Mouse (Mus musculus): ENCODE data around the gene Pten. TPM values are rescaled to one million over a fixed set of nuclear protein-coding genes. Genes with fewer than 3 reads are reported as not detected.
"Not testable (repeated sequence)": the region's sequence is repeated elsewhere in the genome, so short reads cannot be mapped to it uniquely, and the experiment has no call there.

The Pten gene
- total RNA-seq, 2 experiments from 2014 or later, result 35.2 to 36.9 TPM

DNA sequence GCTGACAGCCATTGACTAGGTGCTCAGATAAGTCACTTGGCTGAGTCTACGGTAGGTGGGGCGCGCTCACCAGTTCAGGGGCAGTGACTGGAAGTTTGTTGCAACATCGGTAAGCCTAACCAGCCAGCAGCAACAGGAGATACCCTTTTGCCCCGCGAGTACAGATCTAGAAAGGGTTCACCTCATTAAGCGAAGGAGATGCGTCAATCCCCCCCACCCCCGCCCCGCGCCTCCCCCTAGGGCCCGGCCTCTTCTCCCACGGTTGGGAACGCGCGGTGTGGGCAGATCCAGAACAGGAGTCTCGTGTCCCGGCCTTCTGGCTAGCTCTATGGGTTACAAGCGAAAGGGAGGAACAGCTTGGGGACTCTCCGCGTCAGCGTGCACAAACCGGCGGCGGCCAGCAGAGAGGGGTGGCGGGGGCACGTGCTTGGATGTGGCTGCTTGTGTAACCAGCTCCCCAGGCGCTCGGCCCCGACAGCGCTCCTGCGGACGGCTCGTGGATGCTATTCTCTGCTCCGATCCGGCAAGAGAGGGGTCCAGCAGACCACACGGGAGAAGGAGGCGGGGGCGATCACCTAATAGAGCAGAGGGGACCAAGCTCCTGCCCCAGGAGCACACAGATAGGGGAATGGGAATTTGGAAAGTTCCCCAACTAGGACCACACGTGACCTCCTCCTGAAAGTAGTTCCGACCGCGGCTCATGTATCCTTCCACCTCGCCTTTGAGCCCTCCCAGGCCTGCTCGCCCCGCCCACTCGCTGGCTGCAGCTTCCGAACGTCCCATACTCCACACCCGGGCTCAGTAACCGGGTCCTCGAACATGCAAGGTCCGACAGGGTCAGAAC is 1.3 kb upstream of the Pten start:
- peak overlapping the region; percentile 98 for H3K27ac ChIP-seq
- H3K4me3 ChIP-seq, result peak overlapping the region; percentile 80
- DNase-seq, result peak; percentile 98
- TF ChIP-seq CTCF (IDR thresholded peaks at IDR 0.05), result peak; percentile 43
- intact Hi-C loops (cut with DNase I), result loop anchor here (2.0 to 10.0 kb wide), 4 partner anchors 43 to 469 kb away; no protein-coding TSS in a partner anchor

GRCm38 (mm10) chr19:32756636-32756899 is 729 bp upstream of the Pten start:
- Histone ChIP-seq H3K27ac (peak overlapping the region; percentile 98), H3K4me3 (peak overlapping the region; percentile 80)
- intact Hi-C loops (cut with DNase I), result loop anchor here (2.0 to 10.0 kb wide), 4 partner anchors 44 to 468 kb away; no protein-coding TSS in a partner anchor
- no peak for TF ChIP-seq CTCF (IDR thresholded peaks at IDR 0.05)
- no peak for DNase-seq

- peak overlapping the region; percentile 80 for H3K4me3 ChIP-seq
- no peak for TF ChIP-seq CTCF (IDR thresholded peaks at IDR 0.05)
- peak overlapping the region; percentile 98 for H3K27ac ChIP-seq
- peak; percentile 77 for DNase-seq
- intact Hi-C loops (cut with DNase I), result loop anchor here (2.0 to 10.0 kb wide), 4 partner anchors 45 to 467 kb away; no protein-coding TSS in a partner anchor
Measured at GRCm38 (mm10) chr19:32757831-32758792, 815 bp downstream of the Pten start.

GRCm38 (mm10) chr19:32758793-32759161 is 1.5 kb downstream of the Pten start:
- Histone ChIP-seq H3K4me3 (peak overlapping the region; percentile 80), H3K27ac (peak overlapping the region; percentile 98)
- no peak for TF ChIP-seq CTCF (IDR thresholded peaks at IDR 0.05)
- intact Hi-C loops (cut with DNase I), result loop anchor here (10.0 kb wide), 3 partner anchors 146 to 466 kb away; no protein-coding TSS in a partner anchor
- no peak for DNase-seq

DNA sequence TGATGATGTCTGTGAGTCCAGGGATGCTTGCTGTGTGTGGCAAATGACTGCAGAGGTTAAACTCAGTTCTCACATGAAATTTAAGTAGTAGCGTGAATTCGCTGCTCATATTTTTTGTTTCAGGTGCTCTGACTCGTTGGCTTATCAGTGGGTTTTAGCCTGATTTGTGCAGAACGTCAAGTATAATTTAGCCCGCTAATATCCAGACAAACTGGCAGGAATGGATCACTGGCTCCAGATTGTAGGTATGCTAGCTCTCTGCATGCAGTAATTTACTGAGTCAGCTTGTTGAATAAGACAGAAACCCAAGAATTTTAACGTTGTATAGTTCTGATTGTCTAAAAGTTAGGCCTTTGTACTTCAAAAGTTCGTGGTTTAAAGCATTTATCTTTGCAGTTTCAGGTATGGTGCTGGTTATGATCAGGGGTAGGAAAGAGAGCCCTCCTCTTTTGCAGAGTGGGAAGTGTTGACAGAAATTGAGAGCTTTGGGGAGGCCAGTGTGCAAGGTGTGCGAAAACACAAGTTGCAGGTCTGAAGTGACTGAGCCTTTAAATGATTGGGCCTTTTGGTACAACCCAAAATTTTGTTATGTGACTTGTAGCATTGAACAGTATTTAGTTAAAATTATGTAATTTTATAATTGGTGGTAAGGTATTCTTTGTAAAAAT is 2.2 kb downstream of the Pten start:
- peak overlapping the region; percentile 98 for H3K27ac ChIP-seq
- intact Hi-C loops (cut with DNase I), result loop anchor here (1.0 to 10.0 kb wide), 4 partner anchors 145 to 465 kb away; no protein-coding TSS in a partner anchor
- H3K4me3 ChIP-seq, result peak overlapping the region; percentile 80
- TF ChIP-seq CTCF (IDR thresholded peaks at IDR 0.05), result no peak
- DNase-seq, result no peak

DNA sequence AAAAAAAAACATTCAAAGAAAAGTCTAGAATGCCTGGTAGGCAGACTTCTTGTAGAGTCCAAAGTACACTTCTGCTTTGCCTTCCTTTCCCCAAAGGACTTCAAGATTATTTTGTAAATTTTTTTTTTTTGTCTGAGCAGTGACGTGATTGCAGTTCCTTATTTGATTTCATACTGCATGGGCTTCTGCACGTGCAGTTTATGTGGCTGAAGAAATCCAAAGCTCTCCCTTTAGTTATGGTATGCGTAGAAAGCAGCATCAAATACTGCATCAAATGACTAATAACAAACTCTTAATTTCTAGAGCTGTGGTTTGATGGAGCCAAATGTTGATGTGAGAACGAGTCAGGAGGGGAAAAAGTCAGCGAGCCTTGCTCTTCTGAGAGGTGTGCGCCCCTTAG is 3.2 kb downstream of the Pten start:
- H3K27ac ChIP-seq, result peak overlapping the region; percentile 98
- DNase-seq, result no peak
- no peak for TF ChIP-seq CTCF (IDR thresholded peaks at IDR 0.05)
- intact Hi-C loops (cut with DNase I), result loop anchor here (1.0 kb wide), 1 partner anchor 194 kb away; no protein-coding TSS in a partner anchor
- H3K4me3 ChIP-seq, result peak overlapping the region; percentile 80

DNA sequence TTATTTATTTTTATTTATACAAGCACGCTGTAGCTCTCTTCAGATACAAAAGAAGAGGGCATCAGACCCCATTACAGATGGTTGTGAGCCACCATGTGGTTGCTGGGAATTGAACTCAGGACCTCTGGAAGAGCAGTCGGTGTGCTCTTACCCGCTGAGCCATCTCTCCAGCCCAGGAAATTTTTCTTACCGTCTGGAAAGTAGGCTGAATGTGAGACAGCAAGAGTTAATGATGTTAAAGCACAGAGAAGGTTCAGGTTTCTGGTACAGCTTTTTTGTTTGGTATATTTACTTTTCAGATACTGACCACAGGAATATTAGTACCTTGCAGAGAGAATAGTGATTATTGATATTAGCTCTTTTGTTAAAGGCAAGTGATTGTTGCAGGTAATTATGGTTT is 3.9 kb downstream of the Pten start:
- DNase-seq, result no peak
- intact Hi-C loops (cut with DNase I), result no loop called here
- TF ChIP-seq CTCF (IDR thresholded peaks at IDR 0.05), result no peak
- Histone ChIP-seq H3K4me3 (peak overlapping the region; percentile 80), H3K27ac (peak overlapping the region; percentile 98)

DNA sequence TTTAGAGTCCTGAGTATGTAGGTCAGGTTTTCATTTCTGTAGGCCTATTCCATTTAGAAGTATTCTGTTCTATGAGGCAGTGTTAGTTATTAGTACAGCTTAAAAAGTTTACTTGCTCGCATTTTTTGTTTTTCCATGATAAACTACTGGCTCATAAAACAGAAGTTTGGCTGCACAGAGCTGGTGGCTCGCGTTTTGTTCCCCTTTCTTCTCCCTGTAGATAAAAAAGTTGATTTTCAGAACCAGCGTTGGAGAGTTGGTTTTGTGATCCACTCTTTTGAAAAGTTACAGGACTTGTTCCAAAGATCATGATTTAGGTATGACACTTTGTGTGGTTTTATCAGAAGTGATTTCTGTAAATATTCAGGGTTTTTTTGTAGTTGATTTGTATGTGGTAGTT is 5.2 kb downstream of the Pten start:
- Histone ChIP-seq H3K27ac (peak overlapping the region; percentile 38; the same call in 1 of the 2 replicates), H3K4me3 (peak overlapping the region; percentile 45)
- no peak for TF ChIP-seq CTCF (IDR thresholded peaks at IDR 0.05)
- DNase-seq, result no peak
- intact Hi-C loops (cut with DNase I), result no loop called here

DNA sequence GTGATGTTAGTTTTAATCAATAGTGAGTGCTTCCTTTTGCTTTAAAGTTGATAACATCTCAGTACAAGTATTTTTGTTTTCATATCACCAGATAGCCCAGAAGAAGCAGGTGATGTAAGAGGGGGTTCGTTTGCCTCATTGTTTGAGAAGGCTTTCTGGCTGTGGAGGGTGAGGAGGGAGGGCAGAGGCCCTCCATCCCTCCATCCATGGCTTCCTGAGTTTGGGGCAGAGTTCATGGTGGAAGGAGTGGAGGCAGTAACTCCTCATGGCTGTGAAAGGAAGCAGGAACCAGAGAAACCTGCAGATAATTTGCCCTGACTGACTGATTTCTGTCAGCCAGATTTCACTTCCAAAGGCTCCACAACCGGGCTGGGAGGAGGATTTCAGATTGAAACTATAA is 21.1 kb downstream of the Pten start:
- TF ChIP-seq CTCF (IDR thresholded peaks at IDR 0.05), result no peak
- no peak overlapping the region for H3K27ac ChIP-seq
- H3K4me3 ChIP-seq, result no peak overlapping the region
- intact Hi-C loops (cut with DNase I), result no loop called here
- no peak for DNase-seq

- no peak for DNase-seq
- no peak for TF ChIP-seq CTCF (IDR thresholded peaks at IDR 0.05)
- intact Hi-C loops (cut with DNase I), result no loop called here
- Histone ChIP-seq H3K27ac (no peak overlapping the region), H3K4me3 (no peak overlapping the region)
Measured at GRCm38 (mm10) chr19:32779131-32779530, 21.8 kb downstream of the Pten start.

DNA sequence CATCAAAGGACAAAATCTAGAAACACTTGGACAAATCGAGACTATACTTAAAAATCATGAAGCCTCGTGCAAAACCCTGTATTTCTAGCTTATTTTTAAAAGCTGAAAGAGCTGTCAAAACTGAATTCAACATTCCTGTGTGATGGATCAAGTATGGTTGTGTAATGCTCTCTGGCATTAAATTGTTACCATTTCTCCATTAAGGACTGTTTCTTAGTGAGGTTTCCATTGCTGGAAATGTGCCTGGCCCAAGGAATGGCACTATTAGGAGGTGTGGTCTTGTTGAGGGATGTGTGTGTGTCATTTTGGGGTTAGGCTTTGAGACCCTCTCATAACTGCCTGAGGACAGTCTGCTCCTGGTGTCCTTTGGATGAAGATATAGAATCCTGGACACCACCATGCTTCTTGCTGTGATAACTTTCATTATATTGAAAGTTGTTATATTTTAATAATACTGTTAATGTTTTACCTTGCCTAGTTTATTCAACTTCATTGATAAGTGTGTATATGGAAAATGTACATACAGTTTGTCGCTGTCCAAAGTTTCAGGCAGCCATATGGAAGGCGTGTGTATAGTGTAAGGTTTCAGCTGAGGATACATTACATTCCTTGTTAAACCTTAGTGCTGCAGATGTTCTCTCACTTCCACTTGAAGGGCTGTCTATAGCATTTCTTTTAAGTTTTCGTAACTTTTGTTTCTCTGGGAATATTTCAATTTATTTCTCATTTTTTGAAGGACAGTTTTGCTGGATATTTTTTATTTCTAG is 24.2 kb downstream of the Pten start:
- no peak for TF ChIP-seq CTCF (IDR thresholded peaks at IDR 0.05)
- H3K27ac ChIP-seq, result no peak overlapping the region
- intact Hi-C loops (cut with DNase I), result no loop called here
- H3K4me3 ChIP-seq, result no peak overlapping the region
- DNase-seq, result no peak

GRCm38 (mm10) chr19:32787388-32787787 is 30.1 kb downstream of the Pten start:
- intact Hi-C loops (cut with DNase I); H3K4me3 ChIP-seq; H3K27ac ChIP-seq: not testable (repeated sequence)
- DNase-seq, result peak; percentile 16

- DNase-seq; intact Hi-C loops (cut with DNase I); H3K27ac ChIP-seq: not testable (repeated sequence)
- 0 out of 2 replicates have a peak overlapping the region, but pooled peaks have one; percentile 4 for H3K4me3 ChIP-seq
Measured at GRCm38 (mm10) chr19:32788016-32788415, 30.7 kb downstream of the Pten start.

Data from gastrocnemius, adult 2 months (tissue).